Mouse (Mus musculus) liver, postnatal 0 days (tissue): ENCODE measurements at regions not wholly inside any gene's neighbourhood (a gene's known extent, or its start where the extent isn't known, plus 50 kb on each side); places are given as distances from the start of the nearest gene placed in this dataset.

Experiments used
- ATAC-seq: fragments of 200-750 bp; cut with Nextera tagmentation; 2 replicates; pipeline ENCODE4 v1.8.0; 2017; ENCODE audit warnings: mild to moderate bottlenecking, moderate library complexity
- DNase-seq: peaks from one replicate; pipeline ENCODE4 v3.0.0-alpha.2; 2016
- H3K27ac ChIP-seq: fragments of 300-500 bp; sonication (generic); 2 replicates; pipeline ENCODE4 v1.5.1; 2014; ENCODE audit warnings: antibody characterized with exemption, moderate library complexity, mild to moderate bottlenecking, low read depth
- H3K27me3 ChIP-seq: fragments of 300-500 bp; sonication (generic); 2 replicates; pipeline ENCODE4 v1.6.1; 2014; ENCODE audit warnings: low read length, control low read depth, mixed read lengths; ENCODE audit not compliant: insufficient read depth
- H3K36me3 ChIP-seq: fragments of 300-500 bp; sonication (generic); replicated peaks from 2 replicates; pipeline ENCODE4 v1.6.1; 2014; ENCODE audit warnings: mild to moderate bottlenecking, control low read depth, low read length, moderate library complexity, mixed read lengths; ENCODE audit not compliant: insufficient read depth
- H3K4me1 ChIP-seq: fragments of 300-500 bp; sonication (generic); 2 replicates; pipeline ENCODE4 v1.6.1; 2014; ENCODE audit warnings: antibody characterized with exemption, mild to moderate bottlenecking, control low read depth; ENCODE audit not compliant: insufficient read depth
- H3K4me2 ChIP-seq: fragments of 300-500 bp; sonication (generic); 2 replicates; pipeline ENCODE4 v1.6.1; 2014; ENCODE audit warnings: low read depth, mild to moderate bottlenecking, low read length, moderate library complexity, mixed read lengths
- H3K4me3 ChIP-seq: fragments of 300-500 bp; sonication (generic); 2 replicates; pipeline ENCODE4 v1.5.1; 2014; ENCODE audit warnings: low read depth, low read length
- H3K9ac ChIP-seq: fragments of 300-500 bp; sonication (generic); replicated peaks from 2 replicates; pipeline ENCODE4 v1.6.1; 2014; ENCODE audit warnings: mild to moderate bottlenecking, moderate library complexity
- H3K9me3 ChIP-seq: fragments of 300-500 bp; sonication (generic); 2 replicates; pipeline ENCODE4 v1.6.1; 2016; ENCODE audit warnings: mild to moderate bottlenecking, control low read depth, low read length, mixed read lengths
- CTCF ChIP-seq: sonication (generic); IDR thresholded peaks from 2 replicates; pipeline ENCODE4 v1.5.1; 2016; ENCODE audit warnings: antibody characterized with exemption, low read depth
- EP300 ChIP-seq: IDR thresholded peaks from 2 replicates; pipeline ENCODE4 v1.6.1; 2016; ENCODE audit warnings: antibody characterized with exemption, low read depth, mild to moderate bottlenecking
- WGBS: fragments of 180-500 bp; shearing (Covaris S2); extraction: QIAGEN DNeasy Blood & Tissue Kit; methylation state at CpG from one replicate; pipeline ENCODE4 v1.1.7; 2014; ENCODE audit not compliant: insufficient replicate concordance; 5-methylcytosine and 5-hydroxymethylcytosine counted together

- no peaks in the 10 kb centered on the region for H3K27me3 ChIP-seq
- H3K4me1 ChIP-seq: no peaks in the 10 kb centered on the region
- no peak for TF ChIP-seq CTCF
- no peak for TF ChIP-seq EP300
- no peak overlapping the region for H3K9ac ChIP-seq
- no peaks in the 10 kb centered on the region for H3K36me3 ChIP-seq
- no peak overlapping the region for H3K4me3 ChIP-seq
- no peaks in the 10 kb centered on the region for H3K9me3 ChIP-seq
- ATAC-seq (no peak), DNase-seq (no peak)
- no peak overlapping the region for H3K27ac ChIP-seq
- no peak overlapping the region for H3K4me2 ChIP-seq
- WGBS: 47% methylated on average over 4 of the region's 4 CpGs
Observed at GRCm38 (mm10) chr17:48616205-48616604, 161.5 kb downstream of the Unc5cl start.

GRCm38 (mm10) chr17:48620896-48621295 lies 166.2 kb downstream of the Unc5cl start:
- H3K27ac ChIP-seq: no peak overlapping the region
- peak; percentile 13; the same call in 1 of the 2 replicates for TF ChIP-seq CTCF
- TF ChIP-seq EP300: no peak
- no peak overlapping the region for H3K4me2 ChIP-seq
- 63% methylated on average over 2 of the region's 2 CpGs for WGBS
- no peak overlapping the region for H3K4me3 ChIP-seq
- H3K9ac ChIP-seq: no peak overlapping the region
- no peaks in the 10 kb centered on the region for H3K4me1 ChIP-seq
- H3K9me3 ChIP-seq: 0 out of 2 replicates have a peak, but pooled peaks cover 2% of the 10 kb centered on the region
- ATAC-seq (no peak), DNase-seq (no peak)
- H3K36me3 ChIP-seq: no peaks in the 10 kb centered on the region
- peaks cover 3% of the 10 kb centered on the region; the same call in 1 of the 2 replicates for H3K27me3 ChIP-seq

- no peak for TF ChIP-seq EP300
- no peak for TF ChIP-seq CTCF
- Histone ChIP-seq H3K9me3 (0 out of 2 replicates have a peak, but pooled peaks cover 2% of the 10 kb centered on the region), H3K4me1 (no peaks in the 10 kb centered on the region), H3K27ac (no peak overlapping the region), H3K4me2 (no peak overlapping the region), H3K4me3 (no peak overlapping the region), H3K9ac (no peak overlapping the region), H3K27me3 (peaks cover 3% of the 10 kb centered on the region; the same call in 1 of the 2 replicates), H3K36me3 (no peaks in the 10 kb centered on the region)
- ATAC-seq (no peak), DNase-seq (no peak)
- WGBS: 81% methylated on average over 11 of the region's 11 CpGs
Observed at GRCm38 (mm10) chr17:48621676-48622075, 167.0 kb downstream of the Unc5cl start.

- no peak overlapping the region for H3K4me3 ChIP-seq
- H3K9me3 ChIP-seq: 0 out of 2 replicates have a peak, but pooled peaks cover 2% of the 10 kb centered on the region
- H3K27ac ChIP-seq: no peak overlapping the region
- H3K9ac ChIP-seq: no peak overlapping the region
- TF ChIP-seq CTCF: no peak
- TF ChIP-seq EP300: no peak
- no peak overlapping the region for H3K4me2 ChIP-seq
- WGBS: 81% methylated on average over 14 of the region's 14 CpGs
- no peak for ATAC-seq
- no peak for DNase-seq
- no peaks in the 10 kb centered on the region for H3K4me1 ChIP-seq
- H3K27me3 ChIP-seq: peaks cover 3% of the 10 kb centered on the region; the same call in 1 of the 2 replicates
- H3K36me3 ChIP-seq: no peaks in the 10 kb centered on the region
Observed at GRCm38 (mm10) chr17:48624937-48625336, 170.2 kb downstream of the Unc5cl start.

GRCm38 (mm10) chr17:48625971-48626370 lies 171.3 kb downstream of the Unc5cl start:
- DNase-seq (no peak), ATAC-seq (no peak)
- TF ChIP-seq CTCF (no peak), EP300 (no peak)
- Histone ChIP-seq H3K4me3 (no peak overlapping the region), H3K9me3 (peaks cover 4% of the 10 kb centered on the region; the same call in 1 of the 2 replicates), H3K9ac (no peak overlapping the region), H3K27ac (no peak overlapping the region), H3K4me1 (no peaks in the 10 kb centered on the region), H3K27me3 (peaks cover 3% of the 10 kb centered on the region; the same call in 1 of the 2 replicates), H3K36me3 (no peaks in the 10 kb centered on the region), H3K4me2 (no peak overlapping the region)
- WGBS: 84% methylated on average over 6 of the region's 6 CpGs

GRCm38 (mm10) chr17:48639611-48640010 lies 184.9 kb downstream of the Unc5cl start:
- no peak overlapping the region for H3K27ac ChIP-seq
- H3K9ac ChIP-seq: no peak overlapping the region
- 87% methylated on average over 12 of the region's 12 CpGs for WGBS
- no peaks in the 10 kb centered on the region for H3K27me3 ChIP-seq
- H3K9me3 ChIP-seq: peaks cover 2% of the 10 kb centered on the region; the same call in 1 of the 2 replicates
- no peaks in the 10 kb centered on the region for H3K4me1 ChIP-seq
- no peak for DNase-seq
- ATAC-seq: no peak
- H3K4me2 ChIP-seq: no peak overlapping the region
- TF ChIP-seq EP300 (no peak), CTCF (no peak)
- no peak overlapping the region for H3K4me3 ChIP-seq
- H3K36me3 ChIP-seq: no peaks in the 10 kb centered on the region

GRCm38 (mm10) chr17:48643533-48644019 lies 188.9 kb downstream of the Unc5cl start:
- Histone ChIP-seq H3K9ac (no peak overlapping the region), H3K4me3 (no peak overlapping the region), H3K4me1 (no peaks in the 10 kb centered on the region), H3K36me3 (no peaks in the 10 kb centered on the region), H3K27me3 (no peaks in the 10 kb centered on the region), H3K4me2 (no peak overlapping the region), H3K27ac (no peak overlapping the region), H3K9me3 (peaks cover 2% of the 10 kb centered on the region; the same call in 1 of the 2 replicates)
- ATAC-seq (no peak), DNase-seq (no peak)
- TF ChIP-seq EP300 (no peak), CTCF (no peak)
- 37% methylated on average over 5 of the region's 5 CpGs for WGBS
